Mouse (Mus musculus) midbrain, postnatal 0 days (tissue): ENCODE data around the gene Nip7. TPM values are rescaled to one million over a fixed set of nuclear protein-coding genes. Genes with fewer than 3 reads are reported as not detected.

Experiments
- ATAC-seq: fragments of 200-750 bp; cut with Nextera tagmentation; 2 replicates; pipeline ENCODE4 v1.8.0; 2017; ENCODE audit warnings: moderate number of reproducible peaks, mild to moderate bottlenecking, moderate TSS enrichment, moderate library complexity; ENCODE audit not compliant: low FRiP score
- DNase-seq: peaks from one replicate; pipeline ENCODE4 v3.0.0-alpha.2; 2015; ENCODE audit warnings: low spot score
- H3K27ac ChIP-seq: fragments of 300-500 bp; sonication (generic); 2 replicates; pipeline ENCODE4 v1.5.1; 2014; ENCODE audit warnings: low read depth, mild to moderate bottlenecking, low read length, mixed read lengths
- H3K27me3 ChIP-seq: fragments of 300-500 bp; sonication (generic); 2 replicates; pipeline ENCODE4 v1.6.1; 2014; ENCODE audit warnings: low read length, control low read depth, mixed read lengths; ENCODE audit not compliant: insufficient read depth
- H3K36me3 ChIP-seq: fragments of 300-500 bp; sonication (generic); 2 replicates; pipeline ENCODE4 v1.6.1; 2014; ENCODE audit warnings: low read length, control low read depth, mixed read lengths; ENCODE audit not compliant: insufficient read depth
- H3K4me1 ChIP-seq: fragments of 300-500 bp; sonication (generic); 2 replicates; pipeline ENCODE4 v1.6.1; 2014; ENCODE audit warnings: mild to moderate bottlenecking, control low read depth, antibody characterized with exemption, low read length, mixed read lengths; ENCODE audit not compliant: insufficient read depth
- H3K4me2 ChIP-seq: fragments of 300-500 bp; sonication (generic); 2 replicates; pipeline ENCODE4 v1.6.1; 2014; ENCODE audit warnings: low read depth, mild to moderate bottlenecking, low read length, mixed read lengths; ENCODE audit not compliant: poor library complexity, severe bottlenecking
- H3K4me3 ChIP-seq: fragments of 300-500 bp; sonication (generic); 2 replicates; pipeline ENCODE4 v1.5.1; 2014; ENCODE audit warnings: low read depth, mild to moderate bottlenecking, low read length, moderate library complexity
- H3K9ac ChIP-seq: fragments of 300-500 bp; sonication (generic); replicated peaks from 2 replicates; pipeline ENCODE4 v1.6.1; 2014; ENCODE audit warnings: mild to moderate bottlenecking, low read length, moderate library complexity, mixed read lengths; ENCODE audit not compliant: poor library complexity, severe bottlenecking
- H3K9me3 ChIP-seq: fragments of 300-500 bp; sonication (generic); 2 replicates; pipeline ENCODE4 v1.6.1; 2016; ENCODE audit warnings: low read length, control low read depth
- CTCF ChIP-seq: IDR thresholded peaks from 2 replicates; pipeline ENCODE4 v1.5.1; 2016; ENCODE audit warnings: antibody characterized with exemption, mild to moderate bottlenecking
- whole genome bisulfite sequencing: fragments of 180-500 bp; shearing (Covaris S2); extraction: QIAGEN DNeasy Blood & Tissue Kit; methylation state at CpG from one replicate; pipeline ENCODE4 v1.1.7; 2014; 5-methylcytosine and 5-hydroxymethylcytosine counted together
- polyA plus RNA-seq: library from polyadenylated mRNA; unstranded; fragments of >200 nt; fragmentation: Nextera tagmentation; extraction: Ambion mirVana; gene quantifications from 2 replicates; pipeline ENCODE4 v1.2.1, GENCODE M21; 2015
- total RNA-seq: library from RNA; depleted of rRNA; stranded (reverse); fragments of >200 nt; gene quantifications from 2 replicates; pipeline ENCODE4 v1.2.3, GENCODE M21; 2014

Nip7 gene
- total and polyA plus RNA-seq, 2 experiments from 2014 or later, result 30.8 to 60.1 TPM

- no peaks in the 10 kb centered on the region for H3K4me1 ChIP-seq
- peaks cover 67% of the 10 kb centered on the region for H3K36me3 ChIP-seq
- ATAC-seq, result no peak
- H3K9me3 ChIP-seq, result no peaks in the 10 kb centered on the region
- H3K9ac ChIP-seq, result no peak overlapping the region
- no peak overlapping the region for H3K4me2 ChIP-seq
- TF ChIP-seq CTCF, result no peak
- DNase-seq, result no peak
- 86% methylated on average over 7 of the region's 7 CpGs for WGBS
- no peaks in the 10 kb centered on the region for H3K27me3 ChIP-seq
- no peak overlapping the region for H3K4me3 ChIP-seq
- no peak overlapping the region for H3K27ac ChIP-seq
Measured at GRCm38 (mm10) chr8:107040632-107041031, 16.0 kb upstream of the Nip7 start.

- no peak for TF ChIP-seq CTCF
- H3K9me3 ChIP-seq, result no peaks in the 10 kb centered on the region
- ATAC-seq, result no peak
- no peak for DNase-seq
- WGBS, result 93% methylated on average over 6 of the region's 6 CpGs
- no peak overlapping the region for H3K4me2 ChIP-seq
- peaks cover 2% of the 10 kb centered on the region; the same call in 1 of the 2 replicates for H3K4me1 ChIP-seq
- peaks cover 52% of the 10 kb centered on the region for H3K36me3 ChIP-seq
- no peak overlapping the region for H3K9ac ChIP-seq
- H3K27me3 ChIP-seq, result no peaks in the 10 kb centered on the region
- no peak overlapping the region for H3K27ac ChIP-seq
- no peak overlapping the region for H3K4me3 ChIP-seq
Measured at GRCm38 (mm10) chr8:107045478-107045877, 11.2 kb upstream of the Nip7 start.

- H3K27ac ChIP-seq, result no peak overlapping the region
- H3K4me2 ChIP-seq, result no peak overlapping the region
- peaks cover 47% of the 10 kb centered on the region for H3K36me3 ChIP-seq
- no peak overlapping the region for H3K4me3 ChIP-seq
- H3K9me3 ChIP-seq, result no peaks in the 10 kb centered on the region
- WGBS, result 85% methylated on average over 5 of the region's 5 CpGs
- H3K27me3 ChIP-seq, result no peaks in the 10 kb centered on the region
- no peak for ATAC-seq
- H3K4me1 ChIP-seq, result peaks cover 2% of the 10 kb centered on the region; the same call in 1 of the 2 replicates
- no peak overlapping the region for H3K9ac ChIP-seq
- TF ChIP-seq CTCF, result no peak
- DNase-seq, result no peak
Measured at GRCm38 (mm10) chr8:107046976-107047375, 9.7 kb upstream of the Nip7 start.

GRCm38 (mm10) chr8:107048061-107048941 lies 8.4 kb upstream of the Nip7 start, which contains the start of gene Pdf:
TSS of gene Pdf (minus strand) at chr8:107048614.
- H3K4me3 ChIP-seq, result peak within 1 kb of the TSS; percentile 77
- peaks cover 2% of the 10 kb centered on the region; the same call in 1 of the 2 replicates for H3K4me1 ChIP-seq
- no peaks in the 10 kb centered on the region for H3K9me3 ChIP-seq
- H3K27me3 ChIP-seq, result no peaks in the 10 kb centered on the region
- no peak; the same call in 1 of the 2 replicates for TF ChIP-seq CTCF
- ATAC-seq (peak; percentile 84), DNase-seq (peak; percentile 86)
- peaks cover 46% of the 10 kb centered on the region for H3K36me3 ChIP-seq
- peak within 1 kb of the TSS; percentile 90 for H3K27ac ChIP-seq
- peak within 1 kb of the TSS; percentile 79 for H3K9ac ChIP-seq
- peak within 1 kb of the TSS; percentile 81 for H3K4me2 ChIP-seq
- WGBS, result 2% methylated on average over 83 of the region's 87 CpGs

- peaks cover 2% of the 10 kb centered on the region; the same call in 1 of the 2 replicates for H3K4me1 ChIP-seq
- 97% methylated on average over 4 of the region's 4 CpGs for WGBS
- no peak overlapping the region for H3K4me2 ChIP-seq
- TF ChIP-seq CTCF, result no peak
- DNase-seq (no peak), ATAC-seq (no peak)
- H3K36me3 ChIP-seq, result peaks cover 36% of the 10 kb centered on the region
- H3K27me3 ChIP-seq, result no peaks in the 10 kb centered on the region
- H3K4me3 ChIP-seq, result no peak overlapping the region
- no peaks in the 10 kb centered on the region for H3K9me3 ChIP-seq
- no peak overlapping the region for H3K9ac ChIP-seq
- no peak overlapping the region for H3K27ac ChIP-seq
Measured at GRCm38 (mm10) chr8:107049480-107049879, 7.2 kb upstream of the Nip7 start.

- TF ChIP-seq CTCF, result no peak
- H3K27me3 ChIP-seq, result no peaks in the 10 kb centered on the region
- H3K4me2 ChIP-seq, result no peak overlapping the region
- no peak for ATAC-seq
- peaks cover 17% of the 10 kb centered on the region for H3K36me3 ChIP-seq
- H3K9me3 ChIP-seq, result no peaks in the 10 kb centered on the region
- peaks cover 7% of the 10 kb centered on the region; the same call in 1 of the 2 replicates for H3K4me1 ChIP-seq
- DNase-seq, result no peak
- no peak overlapping the region for H3K27ac ChIP-seq
- 97% methylated on average over 8 of the region's 8 CpGs for WGBS
- no peak overlapping the region for H3K4me3 ChIP-seq
- H3K9ac ChIP-seq, result no peak overlapping the region
Measured at GRCm38 (mm10) chr8:107052046-107052445, 4.6 kb upstream of the Nip7 start.
